Mouse (Mus musculus): Measurements from ENCODE around the gene Pitpnm3. TPM values are rescaled to one million over a fixed set of nuclear protein-coding genes. Genes with fewer than 3 reads are reported as not detected.

Gene Pitpnm3
- polyA plus RNA-seq, 1 experiment from 2014 or later = 0.39 TPM

DNA sequence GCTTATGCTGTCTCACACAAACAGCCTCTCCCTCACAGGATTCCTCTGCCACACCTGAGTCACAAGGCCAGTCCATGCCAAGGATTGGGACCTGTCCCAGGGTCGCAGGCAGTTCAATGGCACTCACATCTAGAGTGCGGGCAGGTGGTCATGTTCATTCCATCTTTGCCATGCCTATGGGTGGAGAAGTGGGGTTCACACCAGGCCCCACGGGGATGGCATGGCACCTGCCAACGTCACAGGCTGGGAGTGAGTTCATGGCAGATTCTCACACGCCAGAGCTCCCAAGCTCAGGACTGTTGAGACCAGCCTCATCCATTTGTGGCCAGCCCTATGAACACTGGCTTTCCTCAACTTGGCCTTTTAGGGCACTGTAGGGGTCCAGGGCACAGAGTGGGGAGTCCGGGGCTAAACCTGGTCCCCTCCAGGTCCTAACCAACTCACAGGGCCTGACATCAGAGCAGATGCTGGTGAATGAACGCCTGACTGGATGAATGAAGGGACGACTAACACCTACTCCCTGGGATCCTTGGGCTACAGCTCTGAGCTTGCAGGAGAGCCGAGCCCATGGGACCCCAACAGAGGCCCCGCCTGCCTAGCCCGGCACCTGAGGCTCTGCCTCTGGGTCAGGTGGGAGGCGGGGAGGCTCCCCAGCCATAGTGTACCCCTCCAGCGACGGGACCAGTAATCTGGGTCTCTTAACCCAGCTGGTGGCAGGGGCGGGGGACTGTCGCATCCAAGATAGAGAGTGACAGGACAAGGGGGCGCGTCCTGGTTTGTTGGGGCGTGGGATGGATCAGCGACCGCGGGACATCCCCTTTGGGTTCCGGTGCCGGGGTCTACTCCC, 819 bp downstream of the Pitpnm3 start:
- Histone ChIP-seq H3K27me3 (ENCODE audit: control insufficient read depth, insufficient read depth, low read length) (peaks cover 46% of the 10 kb centered on the region), H3K4me3 (ENCODE audit: control insufficient read depth in 1 of 2, insufficient read depth in 1 of 2, low read depth in 1 of 2, low read length in 2 of 2) (peak overlapping the region; percentile 47 to 56), H3K9ac (ENCODE audit: low read length) (peak overlapping the region; percentile 71), H3K4me2 (ENCODE audit: low read length) (peak overlapping the region; percentile 96), H3K9me3 (ENCODE audit: control insufficient read depth, low read length) (no peaks in the 10 kb centered on the region), H3K4me1 (ENCODE audit: control insufficient read depth in 2 of 2, insufficient read depth in 2 of 2, low read length in 2 of 2) (peaks cover 31 to 35% of the 10 kb centered on the region in 2 experiments), H3K27ac (replicated peaks in 1 of 2; ENCODE audit: control insufficient read depth in 1 of 2, insufficient read depth in 1 of 2, low read depth in 2 of 2, low read length in 2 of 2) (no peak overlapping the region), H3K36me3 (ENCODE audit: control insufficient read depth, insufficient read depth, low read length) (no peaks in the 10 kb centered on the region)
- ATAC-seq (ENCODE audit: insufficient number of reproducible peaks, insufficient read depth, low FRiP score, low read depth) = no peak
- 17% methylated on average over 24 of the region's 24 CpGs for WGBS

DNA sequence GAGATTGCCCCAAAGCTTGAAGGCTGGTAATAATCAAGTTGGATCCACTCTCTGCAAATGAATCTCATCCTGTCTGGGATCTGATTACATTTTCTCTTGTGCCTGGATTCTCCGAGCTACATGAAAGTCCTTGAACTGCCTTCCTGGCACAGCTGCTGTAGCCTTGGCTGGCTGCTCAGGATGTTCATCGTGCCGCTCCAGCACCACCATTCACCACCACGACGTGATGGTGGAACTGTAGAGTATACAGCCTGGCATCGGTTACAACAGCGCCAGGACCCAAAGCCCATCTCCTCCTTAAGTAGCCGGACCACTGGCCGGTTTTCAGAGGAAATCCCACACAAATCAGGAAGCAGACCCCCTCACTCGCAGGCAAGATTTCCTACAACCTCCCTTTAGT, 2.5 kb downstream of the Pitpnm3 start:
- 68% methylated on average over 10 of the region's 10 CpGs for WGBS
- ATAC-seq (ENCODE audit: insufficient number of reproducible peaks, insufficient read depth, low FRiP score, low read depth) = no peak
- Histone ChIP-seq H3K4me3 (ENCODE audit: control insufficient read depth in 1 of 2, insufficient read depth in 1 of 2, low read depth in 1 of 2, low read length in 2 of 2) (no peak overlapping the region), H3K27me3 (ENCODE audit: control insufficient read depth, insufficient read depth, low read length) (peaks cover 38% of the 10 kb centered on the region), H3K4me2 (ENCODE audit: low read length) (no peak overlapping the region), H3K36me3 (ENCODE audit: control insufficient read depth, insufficient read depth, low read length) (no peaks in the 10 kb centered on the region), H3K9ac (ENCODE audit: low read length) (no peak overlapping the region), H3K9me3 (ENCODE audit: control insufficient read depth, low read length) (no peaks in the 10 kb centered on the region), H3K27ac (replicated peaks in 1 of 2; ENCODE audit: control insufficient read depth in 1 of 2, insufficient read depth in 1 of 2, low read depth in 2 of 2, low read length in 2 of 2) (0 out of 4 replicates have a peak overlapping the region, but pooled peaks of 1 of the 2 experiments have one; percentile 61), H3K4me1 (ENCODE audit: control insufficient read depth in 2 of 2, insufficient read depth in 2 of 2, low read length in 2 of 2) (peaks cover 39 to 41% of the 10 kb centered on the region in 2 experiments)

- Histone ChIP-seq H3K4me2 (ENCODE audit: low read length) (no peak overlapping the region), H3K27me3 (ENCODE audit: control insufficient read depth, insufficient read depth, low read length) (peaks cover 35% of the 10 kb centered on the region), H3K9me3 (ENCODE audit: control insufficient read depth, low read length) (no peaks in the 10 kb centered on the region), H3K27ac (replicated peaks in 1 of 2; ENCODE audit: control insufficient read depth in 1 of 2, insufficient read depth in 1 of 2, low read depth in 2 of 2, low read length in 2 of 2) (peak overlapping the region; percentile 61 to 65), H3K9ac (ENCODE audit: low read length) (no peak overlapping the region), H3K36me3 (ENCODE audit: control insufficient read depth, insufficient read depth, low read length) (no peaks in the 10 kb centered on the region), H3K4me3 (ENCODE audit: control insufficient read depth in 1 of 2, insufficient read depth in 1 of 2, low read depth in 1 of 2, low read length in 2 of 2) (no peak overlapping the region), H3K4me1 (ENCODE audit: control insufficient read depth in 2 of 2, insufficient read depth in 2 of 2, low read length in 2 of 2) (peaks cover 39 to 41% of the 10 kb centered on the region in 2 experiments)
- 0% methylated on average over 3 of the region's 3 CpGs for WGBS
- ATAC-seq (ENCODE audit: insufficient number of reproducible peaks, insufficient read depth, low FRiP score, low read depth) = no peak
Observed at GRCm38 (mm10) chr11:72132266-72132665, 3.3 kb downstream of the Pitpnm3 start.

DNA sequence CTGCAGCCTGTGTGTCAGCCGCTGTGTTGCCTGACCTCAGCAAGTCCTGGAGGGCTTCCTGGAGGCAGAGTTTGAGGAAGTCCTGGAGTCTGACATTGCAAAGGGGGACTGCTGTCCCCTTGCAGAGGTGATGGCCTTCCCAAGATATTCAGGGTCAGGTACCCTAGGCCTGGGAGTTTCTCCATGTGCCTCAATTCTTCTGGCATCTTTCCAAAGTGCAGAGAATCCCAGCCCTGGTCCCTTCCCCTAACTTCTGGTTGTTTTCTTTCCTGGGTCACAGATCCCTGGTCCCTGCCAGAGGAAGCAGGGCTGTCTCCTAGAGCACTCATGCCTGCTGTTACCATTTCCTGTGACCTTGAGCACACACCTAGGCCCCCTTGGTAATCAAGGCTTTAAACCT, 3.9 kb downstream of the Pitpnm3 start:
- Histone ChIP-seq H3K27ac (replicated peaks in 1 of 2; ENCODE audit: control insufficient read depth in 1 of 2, insufficient read depth in 1 of 2, low read depth in 2 of 2, low read length in 2 of 2) (peak overlapping the region in 1 of 2 experiments; percentile 61; a peak in 2 of 4 replicates), H3K9ac (ENCODE audit: low read length) (no peak overlapping the region)

GRCm38 (mm10) chr11:72130905-72131304, 4.7 kb downstream of the Pitpnm3 start:
- no peak for ATAC-seq (ENCODE audit: insufficient number of reproducible peaks, insufficient read depth, low FRiP score, low read depth)
- Histone ChIP-seq H3K9ac (ENCODE audit: low read length) (0 out of 2 replicates have a peak overlapping the region, but pooled peaks have one; percentile 10), H3K27me3 (ENCODE audit: control insufficient read depth, insufficient read depth, low read length) (peaks cover 21% of the 10 kb centered on the region), H3K36me3 (ENCODE audit: control insufficient read depth, insufficient read depth, low read length) (no peaks in the 10 kb centered on the region), H3K27ac (replicated peaks in 1 of 2; ENCODE audit: control insufficient read depth in 1 of 2, insufficient read depth in 1 of 2, low read depth in 2 of 2, low read length in 2 of 2) (peak overlapping the region in 1 of 2 experiments; percentile 92; a peak in 2 of 4 replicates), H3K4me3 (ENCODE audit: control insufficient read depth in 1 of 2, insufficient read depth in 1 of 2, low read depth in 1 of 2, low read length in 2 of 2) (no peak overlapping the region), H3K4me1 (ENCODE audit: control insufficient read depth in 2 of 2, insufficient read depth in 2 of 2, low read length in 2 of 2) (peaks cover 39 to 41% of the 10 kb centered on the region in 2 experiments), H3K9me3 (ENCODE audit: control insufficient read depth, low read length) (no peaks in the 10 kb centered on the region), H3K4me2 (ENCODE audit: low read length) (no peak overlapping the region)
- 83% methylated on average over 3 of the region's 3 CpGs for WGBS

More for the DNA sequence above, 3.9 kb downstream of the Pitpnm3 start:
- WGBS = 69% methylated on average over 1 of the region's 1 CpGs
- Histone ChIP-seq H3K36me3 (ENCODE audit: control insufficient read depth, insufficient read depth, low read length) (no peaks in the 10 kb centered on the region), H3K27me3 (ENCODE audit: control insufficient read depth, insufficient read depth, low read length) (peaks cover 29% of the 10 kb centered on the region), H3K9me3 (ENCODE audit: control insufficient read depth, low read length) (no peaks in the 10 kb centered on the region), H3K4me3 (ENCODE audit: control insufficient read depth in 1 of 2, insufficient read depth in 1 of 2, low read depth in 1 of 2, low read length in 2 of 2) (no peak overlapping the region), H3K4me2 (ENCODE audit: low read length) (no peak overlapping the region), H3K4me1 (ENCODE audit: control insufficient read depth in 2 of 2, insufficient read depth in 2 of 2, low read length in 2 of 2) (peaks cover 39 to 41% of the 10 kb centered on the region in 2 experiments)
- ATAC-seq (ENCODE audit: insufficient number of reproducible peaks, insufficient read depth, low FRiP score, low read depth) = no peak

GRCm38 (mm10) chr11:72130472-72130871, 5.1 kb downstream of the Pitpnm3 start:
- no peak for ATAC-seq (ENCODE audit: insufficient number of reproducible peaks, insufficient read depth, low FRiP score, low read depth)

DNA sequence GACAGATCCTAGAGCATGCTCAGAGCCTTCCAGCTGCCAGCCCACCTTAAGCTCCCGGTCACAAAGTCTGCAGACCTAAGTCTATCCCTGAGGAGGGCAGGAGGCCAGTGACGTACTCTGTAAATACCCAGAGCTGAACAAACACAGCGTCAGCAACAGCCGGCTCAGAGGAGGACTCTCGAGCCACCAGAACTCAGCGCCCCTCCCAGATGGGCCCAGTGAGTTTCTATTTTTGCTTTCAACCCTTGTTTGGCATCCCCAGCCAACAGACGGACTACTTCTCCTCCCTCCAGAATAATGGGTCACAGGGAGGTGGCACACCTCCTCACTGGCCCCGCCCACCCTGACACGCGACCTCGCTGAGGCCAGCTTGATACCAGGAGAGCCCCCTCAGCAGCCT, 5.6 kb downstream of the Pitpnm3 start:
- H3K4me3 ChIP-seq (ENCODE audit: control insufficient read depth in 1 of 2, insufficient read depth in 1 of 2, low read depth in 1 of 2, low read length in 2 of 2) = no peak overlapping the region; a peak in 1 of 4 replicates
- H3K27ac ChIP-seq (replicated peaks in 1 of 2; ENCODE audit: control insufficient read depth in 1 of 2, insufficient read depth in 1 of 2, low read depth in 2 of 2, low read length in 2 of 2) = peak overlapping the region; percentile 83 to 92
- peaks cover 39 to 41% of the 10 kb centered on the region in 2 experiments for H3K4me1 ChIP-seq (ENCODE audit: control insufficient read depth in 2 of 2, insufficient read depth in 2 of 2, low read length in 2 of 2)
- no peaks in the 10 kb centered on the region for H3K9me3 ChIP-seq (ENCODE audit: control insufficient read depth, low read length)
- no peaks in the 10 kb centered on the region for H3K36me3 ChIP-seq (ENCODE audit: control insufficient read depth, insufficient read depth, low read length)
- peak overlapping the region; percentile 51 for H3K9ac ChIP-seq (ENCODE audit: low read length)
- peak; percentile 72 for ATAC-seq (ENCODE audit: insufficient number of reproducible peaks, insufficient read depth, low FRiP score, low read depth)
- H3K4me2 ChIP-seq (ENCODE audit: low read length) = peak overlapping the region; percentile 55
- WGBS = 9% methylated on average over 11 of the region's 11 CpGs
- H3K27me3 ChIP-seq (ENCODE audit: control insufficient read depth, insufficient read depth, low read length) = peaks cover 16% of the 10 kb centered on the region

More at GRCm38 (mm10) chr11:72130472-72130871, 5.1 kb downstream of the Pitpnm3 start:
- Histone ChIP-seq H3K36me3 (ENCODE audit: control insufficient read depth, insufficient read depth, low read length) (no peaks in the 10 kb centered on the region), H3K27ac (replicated peaks in 1 of 2; ENCODE audit: control insufficient read depth in 1 of 2, insufficient read depth in 1 of 2, low read depth in 2 of 2, low read length in 2 of 2) (peak overlapping the region; percentile 83 to 92; a peak in 3 of 4 replicates), H3K4me1 (ENCODE audit: control insufficient read depth in 2 of 2, insufficient read depth in 2 of 2, low read length in 2 of 2) (peaks cover 39 to 41% of the 10 kb centered on the region in 2 experiments), H3K4me3 (ENCODE audit: control insufficient read depth in 1 of 2, insufficient read depth in 1 of 2, low read depth in 1 of 2, low read length in 2 of 2) (no peak overlapping the region), H3K27me3 (ENCODE audit: control insufficient read depth, insufficient read depth, low read length) (peaks cover 20% of the 10 kb centered on the region), H3K4me2 (ENCODE audit: low read length) (peak overlapping the region; percentile 55), H3K9ac (ENCODE audit: low read length) (0 out of 2 replicates have a peak overlapping the region, but pooled peaks have one; percentile 10), H3K9me3 (ENCODE audit: control insufficient read depth, low read length) (no peaks in the 10 kb centered on the region)
- WGBS = 65% methylated on average over 3 of the region's 3 CpGs

Data from heart, embryonic 14.5 days (tissue).